Mouse (Mus musculus) MEL (cell line): ENCODE measurements at regions not wholly inside any gene's neighbourhood (a gene's known extent, or its start where the extent isn't known, plus 50 kb on each side); places are given as distances from the start of the nearest gene placed in this dataset.

Source experiments
- DNase-seq: peaks from one replicate; pipeline ENCODE4 v3.0.0; 2011; ENCODE audit warnings: low read depth, low spot score
- H3K27ac ChIP-seq: 2 replicates; pipeline ENCODE4 v1.5.1; 2012; ENCODE audit warnings: low read depth, mild to moderate bottlenecking, control low read depth, low read length, moderate library complexity; ENCODE audit not compliant: control insufficient read depth
- H3K27me3 ChIP-seq, 2 experiments: fragments of 150-350 bp in 1 of 2; sonication (generic) in 1 of 2; 2 replicates each; pipeline ENCODE4 v1.6.1; 2012; ENCODE audit warnings: low read length in 2 of 2, mild to moderate bottlenecking in 2 of 2, improper control_type of control experiment in 1 of 2, moderate library complexity in 1 of 2; ENCODE audit not compliant: insufficient read depth in 2 of 2, control insufficient read depth in 1 of 2
- H3K36me3 ChIP-seq, 2 experiments: 2 replicates each; pipeline ENCODE4 v1.6.1; 2012 to 2014; ENCODE audit warnings: low read length in 2 of 2, improper control_type of control experiment in 1 of 2, inconsistent platforms in 1 of 2, mild to moderate bottlenecking in 1 of 2; ENCODE audit not compliant: insufficient read depth in 2 of 2, control insufficient read depth in 1 of 2
- H3K4me1 ChIP-seq, 2 experiments: fragments of 150-350 bp in 1 of 2; sonication (generic) in 1 of 2; 2 replicates each; pipeline ENCODE4 v1.6.1; 2012; ENCODE audit warnings: low read length in 2 of 2, improper control_type of control experiment in 1 of 2, mild to moderate bottlenecking in 1 of 2; ENCODE audit not compliant: insufficient read depth in 2 of 2, control insufficient read depth in 1 of 2
- H3K4me3 ChIP-seq, 2 experiments: fragments of 150-350 bp in 1 of 2; sonication (generic) in 1 of 2; 2 replicates each; pipeline ENCODE4 v1.5.1; 2012; ENCODE audit warnings: low read depth in 2 of 2, low read length in 2 of 2, mild to moderate bottlenecking in 2 of 2, moderate library complexity in 2 of 2, control low read depth in 1 of 2, improper control_type of control experiment in 1 of 2; ENCODE audit not compliant: control insufficient read depth in 1 of 2, insufficient read depth in 1 of 2
- H3K79me2 ChIP-seq: 2 replicates; pipeline ENCODE4 v1.6.1; 2012; ENCODE audit warnings: mild to moderate bottlenecking, low read length, moderate library complexity; ENCODE audit not compliant: control insufficient read depth, poor library complexity, insufficient read depth
- H3K9ac ChIP-seq: 2 replicates; pipeline ENCODE4 v1.6.1; 2012; ENCODE audit warnings: low read depth, mild to moderate bottlenecking, control low read depth, low read length, moderate library complexity; ENCODE audit not compliant: control insufficient read depth, poor library complexity, severe bottlenecking
- H3K9me3 ChIP-seq: fragments of 150-350 bp; sonication (generic); replicated peaks from 2 replicates; pipeline ENCODE4 v1.6.1; 2012; ENCODE audit warnings: mild to moderate bottlenecking, low read length, improper control_type of control experiment, moderate library complexity; ENCODE audit not compliant: insufficient read depth
- CHD2 ChIP-seq: IDR thresholded peaks from 2 replicates; pipeline ENCODE4 v1.6.1; 2011; ENCODE audit warnings: low read length, improper control_type of control experiment
- CTCF ChIP-seq, 3 experiments: IDR thresholded peaks in 2 of 3; conservative IDR thresholded peaks in 1 of 3; 2 replicates each; pipeline ENCODE4 v1.5.1; 2011 to 2012; ENCODE audit warnings: low read length in 3 of 3, low read depth in 2 of 3, mild to moderate bottlenecking in 2 of 3, improper control_type of control experiment in 1 of 3, inconsistent platforms in 1 of 3, mixed read lengths in 1 of 3, moderate library complexity in 1 of 3; ENCODE audit not compliant: control insufficient read depth in 1 of 3, insufficient read depth in 1 of 3, poor library complexity in 1 of 3, severe bottlenecking in 1 of 3
- EP300 ChIP-seq, 2 experiments: IDR thresholded peaks; 2 replicates each; pipeline ENCODE4 v1.6.1; 2011; ENCODE audit warnings: improper control_type of control experiment in 2 of 2, low read length in 2 of 2, low read depth in 1 of 2, mild to moderate bottlenecking in 1 of 2
- ETS1 ChIP-seq: IDR thresholded peaks from 2 replicates; pipeline ENCODE4 v1.6.1; 2012; ENCODE audit warnings: low read depth, mild to moderate bottlenecking, inconsistent platforms, low read length, improper control_type of control experiment, moderate library complexity
- GATA1 ChIP-seq: IDR thresholded peaks from 2 replicates; pipeline ENCODE4 v1.6.1; 2011; ENCODE audit warnings: low read depth, low read length, improper control_type of control experiment
- HCFC1 ChIP-seq: IDR thresholded peaks from 2 replicates; pipeline ENCODE4 v1.6.1; 2012; ENCODE audit warnings: low read depth, mild to moderate bottlenecking, inconsistent platforms, low read length, improper control_type of control experiment, moderate library complexity
- JUND ChIP-seq: IDR thresholded peaks from 2 replicates; pipeline ENCODE4 v1.6.1; 2011; ENCODE audit warnings: low read depth, mild to moderate bottlenecking, improper control_type of control experiment, low read length
- KAT2A ChIP-seq: conservative IDR thresholded peaks from 2 replicates; pipeline ENCODE4 v1.6.1; 2012; ENCODE audit warnings: low read depth, low read length, improper control_type of control experiment, inconsistent platforms
- MAZ ChIP-seq: IDR thresholded peaks from 2 replicates; pipeline ENCODE4 v1.6.1; 2012; ENCODE audit warnings: low read depth, mild to moderate bottlenecking, inconsistent platforms, low read length, improper control_type of control experiment
- MEF2A ChIP-seq: IDR thresholded peaks from 2 replicates; pipeline ENCODE4 v1.6.1; 2014; ENCODE audit warnings: low read depth, mild to moderate bottlenecking, inconsistent platforms, low read length, improper control_type of control experiment; ENCODE audit not compliant: poor library complexity, insufficient replicate concordance, severe bottlenecking; ENCODE audit errors: extremely low read depth
- MXI1 ChIP-seq: IDR thresholded peaks from 2 replicates; pipeline ENCODE4 v1.6.1; 2011; ENCODE audit warnings: mild to moderate bottlenecking, low read depth, low read length, improper control_type of control experiment
- MYB ChIP-seq: IDR thresholded peaks from 2 replicates; pipeline ENCODE4 v1.6.1; 2011; ENCODE audit warnings: mild to moderate bottlenecking, low read depth, low read length, improper control_type of control experiment
- MYC ChIP-seq: IDR thresholded peaks from 2 replicates; pipeline ENCODE4 v1.6.1; 2011; ENCODE audit warnings: low read depth, mild to moderate bottlenecking, low read length, improper control_type of control experiment, moderate library complexity
- NELFE ChIP-seq: IDR thresholded peaks from 2 replicates; pipeline ENCODE4 v1.6.1; 2011; ENCODE audit warnings: low read depth, low read length, improper control_type of control experiment
- NRF1 ChIP-seq: IDR thresholded peaks from 2 replicates; pipeline ENCODE4 v1.6.1; 2014; ENCODE audit warnings: low read depth, mild to moderate bottlenecking, inconsistent platforms, low read length, improper control_type of control experiment, moderate library complexity; ENCODE audit not compliant: poor library complexity, insufficient read depth, severe bottlenecking
- POLR2A ChIP-seq, 2 experiments: IDR thresholded peaks; 2 replicates each; pipeline ENCODE4 v1.6.1; 2011 to 2012; ENCODE audit warnings: low read length in 2 of 2, mild to moderate bottlenecking in 2 of 2, control low read depth in 1 of 2, improper control_type of control experiment in 1 of 2, low read depth in 1 of 2, moderate library complexity in 1 of 2; ENCODE audit not compliant: control insufficient read depth in 1 of 2, insufficient read depth in 1 of 2, poor library complexity in 1 of 2
- POLR2AphosphoS2 ChIP-seq: IDR thresholded peaks from 2 replicates; pipeline ENCODE4 v1.6.1; 2011; ENCODE audit warnings: low read length, improper control_type of control experiment
- POLR2AphosphoS5 ChIP-seq: IDR thresholded peaks from 2 replicates; pipeline ENCODE4 v1.6.1; 2012; ENCODE audit warnings: low read depth, borderline replicate concordance, mild to moderate bottlenecking, inconsistent platforms, low read length, moderate library complexity, mixed read lengths
- RCOR1 ChIP-seq: IDR thresholded peaks from 2 replicates; pipeline ENCODE4 v1.6.1; 2012; ENCODE audit warnings: low read depth, mild to moderate bottlenecking, inconsistent platforms, low read length, improper control_type of control experiment
- TAL1 ChIP-seq: IDR thresholded peaks from 2 replicates; pipeline ENCODE4 v1.6.1; 2012; ENCODE audit warnings: mild to moderate bottlenecking, inconsistent platforms, low read length, moderate library complexity, mixed read lengths
- TBP ChIP-seq: IDR thresholded peaks from 2 replicates; pipeline ENCODE4 v1.8.0; 2011; ENCODE audit warnings: low read depth, low read length, improper control_type of control experiment
- TCF12 ChIP-seq: IDR thresholded peaks from 2 replicates; pipeline ENCODE4 v1.6.1; 2014; ENCODE audit warnings: low read depth, mild to moderate bottlenecking, inconsistent platforms, low read length, improper control_type of control experiment, moderate library complexity
- UBTF ChIP-seq: IDR thresholded peaks from 2 replicates; pipeline ENCODE4 v1.6.1; 2012; ENCODE audit warnings: low read depth, mild to moderate bottlenecking, inconsistent platforms, low read length, improper control_type of control experiment, moderate library complexity, borderline replicate concordance; ENCODE audit not compliant: insufficient read depth
- USF1 ChIP-seq: IDR thresholded peaks from 2 replicates; pipeline ENCODE4 v1.6.1; 2014; ENCODE audit warnings: low read depth, mild to moderate bottlenecking, inconsistent platforms, low read length, improper control_type of control experiment, moderate library complexity
- ZKSCAN1 ChIP-seq: IDR thresholded peaks from 2 replicates; pipeline ENCODE4 v1.6.1; 2012; ENCODE audit warnings: low read depth, mild to moderate bottlenecking, inconsistent platforms, low read length, improper control_type of control experiment, moderate library complexity

DNA sequence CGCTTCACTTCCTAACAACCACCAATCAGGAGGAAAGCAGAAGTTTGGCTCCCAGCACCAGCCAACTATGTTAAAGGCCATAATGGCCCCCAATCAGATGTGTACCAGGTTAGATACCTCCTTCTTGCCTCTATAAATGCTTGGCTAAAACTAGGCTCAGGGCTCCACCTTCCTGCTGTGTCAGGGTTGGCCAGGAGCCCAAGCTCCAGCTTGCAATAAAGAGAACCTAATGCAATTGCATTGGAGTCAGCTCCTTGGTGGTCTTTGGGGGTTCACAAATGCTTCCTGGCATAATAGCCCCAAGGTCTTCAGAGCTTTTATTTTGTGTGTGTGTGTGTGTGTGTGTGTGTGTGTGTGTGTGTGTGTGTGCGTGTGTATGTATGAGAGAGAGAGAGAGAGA, 76.9 kb upstream of the Nphp3 start:
- TF ChIP-seq POLR2AphosphoS5 (no peak), TCF12 (no peak), MAZ (no peak), CTCF (IDR thresholded peaks at IDR 0.05 in 2 of 3, conservative IDR thresholded peaks at IDR 0.05 in 1 of 3; ENCODE audit: control insufficient read depth in 1 of 3, insufficient read depth in 1 of 3, low read depth in 2 of 3, low read length in 3 of 3, poor library complexity in 1 of 3, severe bottlenecking in 1 of 3) (no peak), NELFE (no peak), GATA1 (no peak), JUND (no peak), KAT2A (no peak), UBTF (no peak), POLR2A (IDR thresholded peaks at IDR 0.05; ENCODE audit: control insufficient read depth in 1 of 2, insufficient read depth in 1 of 2, low read depth in 1 of 2, low read length in 2 of 2, poor library complexity in 1 of 2) (no peak), ZKSCAN1 (no peak), MYC (no peak), HCFC1 (no peak), TAL1 (no peak), MXI1 (no peak), ETS1 (no peak), MYB (no peak), EP300 (IDR thresholded peaks at IDR 0.05; ENCODE audit: low read depth in 1 of 2, low read length in 2 of 2) (no peak), RCOR1 (no peak), TBP (no peak)
- Histone ChIP-seq H3K79me2 (no peaks in the 10 kb centered on the region), H3K9ac (no peak overlapping the region), H3K4me1 (no peaks in the 10 kb centered on the region), H3K27ac (no peak overlapping the region), H3K9me3 (no peaks in the 10 kb centered on the region), H3K4me3 (no peak overlapping the region), H3K27me3 (no peaks in the 10 kb centered on the region), H3K36me3 (no peaks in the 10 kb centered on the region)
- DNase-seq, result no peak

DNA sequence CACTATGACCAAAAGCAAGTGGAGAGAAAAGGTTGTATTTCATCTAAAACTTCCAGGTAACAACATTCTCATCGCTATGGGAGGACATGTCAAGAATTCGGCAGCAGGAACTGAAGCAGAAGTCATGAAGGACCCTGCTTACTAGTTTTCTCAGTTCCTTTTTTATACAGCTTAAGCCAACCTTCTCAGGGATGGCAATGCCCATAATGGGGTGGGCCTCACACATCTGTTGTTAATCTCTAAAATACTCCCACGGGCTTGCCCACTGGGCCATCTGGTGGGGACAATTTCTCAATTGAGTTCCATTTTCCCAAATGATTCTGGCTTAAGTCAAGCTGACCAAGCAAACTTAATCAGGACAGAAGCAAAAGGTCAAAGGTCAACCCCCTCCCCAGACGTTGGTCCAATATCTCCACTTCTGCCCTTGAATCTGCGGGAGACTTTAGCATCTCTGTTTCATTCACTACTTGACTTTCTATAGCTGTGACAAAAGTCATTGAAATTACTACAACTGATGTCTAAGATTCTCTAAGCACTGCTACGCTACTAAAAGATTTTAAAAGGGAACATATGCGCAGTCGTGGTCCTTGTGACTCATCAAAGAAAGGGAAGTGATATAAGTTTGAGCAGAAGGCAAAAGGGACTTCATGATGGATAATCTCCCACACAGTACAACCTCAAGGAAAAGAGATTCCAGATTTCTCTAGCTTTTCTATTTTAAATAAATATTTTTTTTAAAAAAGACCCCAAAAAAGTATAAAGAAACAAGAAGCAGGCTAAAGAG, 73.4 kb upstream of the Nphp3 start:
- TF ChIP-seq POLR2A (IDR thresholded peaks at IDR 0.05; ENCODE audit: control insufficient read depth in 1 of 2, insufficient read depth in 1 of 2, low read depth in 1 of 2, low read length in 2 of 2, poor library complexity in 1 of 2), result no peak
- TF ChIP-seq JUND, result no peak
- no peak for TF ChIP-seq MYC
- TF ChIP-seq MAZ, result no peak
- TF ChIP-seq TCF12, result no peak
- TF ChIP-seq CTCF (IDR thresholded peaks at IDR 0.05 in 2 of 3, conservative IDR thresholded peaks at IDR 0.05 in 1 of 3; ENCODE audit: control insufficient read depth in 1 of 3, insufficient read depth in 1 of 3, low read depth in 2 of 3, low read length in 3 of 3, poor library complexity in 1 of 3, severe bottlenecking in 1 of 3), result no peak
- TF ChIP-seq ZKSCAN1, result no peak
- TF ChIP-seq GATA1, result no peak
- TF ChIP-seq ETS1, result no peak
- TF ChIP-seq MEF2A, result no peak
- no peak for TF ChIP-seq POLR2AphosphoS2
- no peak for TF ChIP-seq USF1
- TF ChIP-seq NRF1, result no peak
- no peak for TF ChIP-seq HCFC1
- no peak for TF ChIP-seq CHD2
- DNase-seq, result no peak
- no peak overlapping the region for H3K27ac ChIP-seq

More for the DNA sequence above, 73.4 kb upstream of the Nphp3 start:
- H3K4me1 ChIP-seq, result no peaks in the 10 kb centered on the region
- no peaks in the 10 kb centered on the region for H3K9me3 ChIP-seq
- no peaks in the 10 kb centered on the region for H3K27me3 ChIP-seq
- no peaks in the 10 kb centered on the region for H3K36me3 ChIP-seq
- no peak overlapping the region for H3K9ac ChIP-seq
- no peak overlapping the region for H3K4me3 ChIP-seq
- H3K79me2 ChIP-seq, result no peaks in the 10 kb centered on the region
